Mouse (Mus musculus): ENCODE results near the gene Gnat1. TPM values are rescaled to one million over a fixed set of nuclear protein-coding genes. Genes with fewer than 3 reads are reported as not detected.

Gnat1 gene
- polyA plus RNA-seq, 1 experiment from 2014 or later, result 1.2 TPM

DNA sequence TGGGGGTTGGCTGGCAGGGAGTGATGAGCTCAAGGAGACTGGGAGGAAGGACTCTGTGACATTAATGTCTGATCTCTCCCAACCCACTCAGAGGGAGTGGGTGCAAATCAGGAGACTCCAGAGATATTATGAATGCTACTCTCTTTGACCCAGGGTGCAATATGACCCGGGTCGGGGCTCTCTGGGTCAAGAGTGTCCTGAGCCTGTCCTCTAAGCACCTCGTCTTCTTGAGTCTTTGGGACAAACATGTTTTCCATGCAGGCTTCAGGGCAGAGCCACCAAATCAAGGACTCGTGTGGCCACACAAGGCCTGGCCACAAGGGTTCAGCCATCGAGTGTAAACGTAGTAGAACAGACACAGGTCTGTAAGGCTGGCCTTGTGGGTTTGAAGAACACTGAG, 21.4 kb downstream of the Gnat1 start:
- Histone ChIP-seq H3K4me2 (ENCODE audit: low read depth, low read length) (no peak overlapping the region), H3K27ac (ENCODE audit: low read length) (no peak overlapping the region), H3K9me3 (ENCODE audit: control insufficient read depth, low read length) (no peaks in the 10 kb centered on the region), H3K27me3 (ENCODE audit: control insufficient read depth, insufficient read depth, low read depth, low read length) (no peaks in the 10 kb centered on the region), H3K36me3 (ENCODE audit: control insufficient read depth, insufficient read depth, low read length) (no peaks in the 10 kb centered on the region), H3K9ac (ENCODE audit: low read length) (no peak overlapping the region), H3K4me3 (ENCODE audit: low read length) (no peak overlapping the region), H3K4me1 (replicated peaks; ENCODE audit: control insufficient read depth, insufficient read depth, low read length) (no peaks in the 10 kb centered on the region)
- ATAC-seq (ENCODE audit: low read depth), result no peak
- WGBS, result 74% methylated on average over 6 of the region's 6 CpGs

DNA sequence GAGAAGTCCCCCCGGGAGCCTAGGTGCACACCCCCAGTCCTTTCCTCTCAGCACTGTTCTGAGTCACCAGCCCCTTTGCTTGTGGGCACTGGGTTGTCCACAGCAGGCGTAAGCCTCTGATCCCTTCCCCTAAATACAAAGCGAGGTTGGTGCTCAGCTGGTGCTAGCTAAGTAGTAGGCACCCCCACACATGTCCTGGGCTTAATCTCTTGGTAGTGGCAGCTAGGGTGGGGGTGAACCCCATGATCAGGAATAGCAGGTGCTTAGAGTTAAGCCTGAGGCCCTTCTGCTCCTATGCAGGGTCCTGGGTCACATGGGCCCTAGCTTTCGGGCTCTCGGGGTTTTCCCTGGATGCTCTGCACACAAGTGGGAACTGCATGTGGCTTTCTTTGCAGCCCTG, 22.4 kb downstream of the Gnat1 start:
- no peaks in the 10 kb centered on the region for H3K36me3 ChIP-seq (ENCODE audit: control insufficient read depth, insufficient read depth, low read length)
- ATAC-seq (ENCODE audit: low read depth), result 0 out of 2 replicates have a peak, but pooled peaks have one; percentile 24
- WGBS, result 86% methylated on average over 5 of the region's 5 CpGs
- H3K9ac ChIP-seq (ENCODE audit: low read length), result no peak overlapping the region
- no peaks in the 10 kb centered on the region for H3K4me1 ChIP-seq (replicated peaks; ENCODE audit: control insufficient read depth, insufficient read depth, low read length)
- no peaks in the 10 kb centered on the region for H3K9me3 ChIP-seq (ENCODE audit: control insufficient read depth, low read length)
- no peak overlapping the region for H3K27ac ChIP-seq (ENCODE audit: low read length)
- no peaks in the 10 kb centered on the region for H3K27me3 ChIP-seq (ENCODE audit: control insufficient read depth, insufficient read depth, low read depth, low read length)
- no peak overlapping the region for H3K4me2 ChIP-seq (ENCODE audit: low read depth, low read length)
- no peak overlapping the region for H3K4me3 ChIP-seq (ENCODE audit: low read length)

DNA sequence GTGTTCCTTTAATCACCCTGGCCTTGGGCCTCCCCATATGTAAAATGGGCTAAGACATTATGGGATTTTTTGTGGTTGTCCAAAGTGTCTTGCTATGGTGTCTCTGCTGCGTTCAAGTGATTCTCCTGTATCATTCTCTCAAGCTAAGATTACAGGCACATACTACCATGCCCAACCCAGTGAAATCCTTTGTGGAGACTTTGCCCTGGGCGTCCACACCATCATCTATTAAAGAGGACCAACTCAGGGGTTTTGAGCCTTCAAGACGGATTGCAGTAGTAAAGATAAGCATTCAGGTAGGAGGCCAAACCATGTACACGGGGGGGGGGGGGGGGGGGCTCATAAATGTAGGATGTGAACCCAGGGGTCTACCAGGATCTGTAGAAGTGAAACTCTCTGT, 24.9 kb downstream of the Gnat1 start:
- Histone ChIP-seq H3K9ac (ENCODE audit: low read length) (no peak overlapping the region), H3K4me1 (replicated peaks; ENCODE audit: control insufficient read depth, insufficient read depth, low read length) (peaks cover 1% of the 10 kb centered on the region), H3K36me3 (ENCODE audit: control insufficient read depth, insufficient read depth, low read length) (no peaks in the 10 kb centered on the region), H3K4me3 (ENCODE audit: low read length) (no peak overlapping the region), H3K9me3 (ENCODE audit: control insufficient read depth, low read length) (no peaks in the 10 kb centered on the region), H3K27ac (ENCODE audit: low read length) (no peak overlapping the region), H3K4me2 (ENCODE audit: low read depth, low read length) (no peak overlapping the region), H3K27me3 (ENCODE audit: control insufficient read depth, insufficient read depth, low read depth, low read length) (no peaks in the 10 kb centered on the region)
- WGBS, result 81% methylated on average over 4 of the region's 4 CpGs
- no peak for ATAC-seq (ENCODE audit: low read depth)

DNA sequence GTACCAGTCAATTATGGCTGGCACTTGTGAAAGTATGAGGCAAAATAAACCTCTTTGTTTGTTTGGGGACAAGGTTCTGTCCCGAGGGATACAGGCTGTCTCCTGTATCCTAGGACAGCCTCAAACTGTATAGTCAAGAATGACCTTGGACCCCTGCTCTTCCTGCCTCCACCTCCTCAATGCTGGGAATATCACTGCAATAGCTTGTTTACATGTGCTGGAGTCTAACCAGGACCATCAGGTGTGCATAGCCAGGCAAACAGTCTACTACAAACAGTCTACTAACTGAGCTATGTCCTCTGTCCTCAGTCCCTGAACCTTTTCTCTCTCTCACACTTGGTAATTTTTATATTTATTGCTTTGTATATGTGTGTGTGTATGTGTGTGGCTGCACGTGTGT, 26.0 kb downstream of the Gnat1 start:
- H3K9ac ChIP-seq (ENCODE audit: low read length), result no peak overlapping the region
- H3K9me3 ChIP-seq (ENCODE audit: control insufficient read depth, low read length), result no peaks in the 10 kb centered on the region
- no peak overlapping the region for H3K27ac ChIP-seq (ENCODE audit: low read length)
- WGBS, result 71% methylated on average over 2 of the region's 2 CpGs
- no peak for ATAC-seq (ENCODE audit: low read depth)
- no peaks in the 10 kb centered on the region for H3K27me3 ChIP-seq (ENCODE audit: control insufficient read depth, insufficient read depth, low read depth, low read length)
- peaks cover 6% of the 10 kb centered on the region for H3K4me1 ChIP-seq (replicated peaks; ENCODE audit: control insufficient read depth, insufficient read depth, low read length)
- no peak overlapping the region for H3K4me3 ChIP-seq (ENCODE audit: low read length)
- no peak overlapping the region for H3K4me2 ChIP-seq (ENCODE audit: low read depth, low read length)
- no peaks in the 10 kb centered on the region for H3K36me3 ChIP-seq (ENCODE audit: control insufficient read depth, insufficient read depth, low read length)

DNA sequence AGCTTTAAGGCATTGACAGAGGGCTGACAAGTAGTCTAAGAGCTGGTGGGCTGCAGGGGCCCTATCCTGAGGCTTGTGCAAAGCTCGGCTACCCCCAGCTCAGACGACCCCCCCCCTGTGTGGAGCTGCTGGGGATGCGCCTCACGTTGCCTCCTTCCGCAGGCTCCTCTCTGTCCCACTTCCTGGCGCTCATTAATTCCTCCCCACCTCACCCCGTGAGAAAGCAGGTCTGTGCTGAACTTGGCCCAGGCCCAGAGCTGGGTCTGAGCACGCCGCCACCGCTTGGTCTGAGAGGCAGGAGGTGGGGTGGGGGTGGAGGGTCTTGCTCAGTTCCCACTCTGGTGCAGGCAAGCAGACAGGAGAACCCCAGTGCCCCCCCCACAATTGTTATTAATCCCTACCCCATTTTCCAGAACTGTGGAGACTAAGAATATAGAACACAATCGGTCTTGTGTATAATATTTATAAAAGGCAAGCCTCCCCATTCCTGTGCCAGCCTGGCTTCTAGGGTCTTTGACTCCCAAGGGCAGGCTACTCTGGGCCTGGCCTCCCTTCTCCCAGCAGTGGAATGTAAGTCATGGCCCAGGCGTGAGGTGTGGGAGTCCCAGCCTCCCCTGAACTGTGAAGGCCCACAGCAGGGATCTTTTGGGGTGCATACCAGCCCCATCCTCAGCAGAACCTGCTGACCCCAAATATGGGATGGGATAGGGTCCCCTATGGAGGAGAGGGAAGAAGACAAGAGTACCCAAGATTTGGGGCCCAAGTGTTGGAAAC, 28.6 kb downstream of the Gnat1 start:
- Histone ChIP-seq H3K9me3 (ENCODE audit: control insufficient read depth, low read length) (no peaks in the 10 kb centered on the region), H3K4me1 (replicated peaks; ENCODE audit: control insufficient read depth, insufficient read depth, low read length) (peaks cover 6% of the 10 kb centered on the region), H3K27me3 (ENCODE audit: control insufficient read depth, insufficient read depth, low read depth, low read length) (no peaks in the 10 kb centered on the region), H3K36me3 (ENCODE audit: control insufficient read depth, insufficient read depth, low read length) (no peaks in the 10 kb centered on the region), H3K4me2 (ENCODE audit: low read depth, low read length) (no peak overlapping the region), H3K9ac (ENCODE audit: low read length) (no peak overlapping the region), H3K4me3 (ENCODE audit: low read length) (no peak overlapping the region), H3K27ac (ENCODE audit: low read length) (no peak overlapping the region)
- 25% methylated on average over 12 of the region's 12 CpGs for WGBS
- 0 out of 2 replicates have a peak, but pooled peaks have one; percentile 15 for ATAC-seq (ENCODE audit: low read depth)

DNA sequence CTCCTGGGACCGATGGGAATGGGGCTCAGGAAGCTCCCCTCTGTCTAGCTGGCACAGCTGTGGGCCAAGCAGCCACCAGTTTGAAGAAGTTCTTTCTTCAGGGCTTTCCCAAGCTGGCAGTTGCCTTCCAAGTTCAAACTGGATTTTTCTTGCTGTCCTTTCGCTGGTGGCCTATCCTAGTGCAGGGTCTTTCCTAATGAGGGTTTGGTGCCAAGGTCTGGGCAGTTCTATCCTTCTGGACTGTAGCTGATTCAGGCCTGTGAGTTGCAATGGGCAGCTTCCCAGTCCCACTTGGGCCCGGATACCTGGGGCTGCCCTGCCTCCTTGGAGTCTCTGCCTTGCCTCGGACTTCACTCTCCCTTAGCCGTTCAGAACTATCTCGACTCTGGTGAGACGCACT, 29.3 kb downstream of the Gnat1 start:
- no peak for ATAC-seq (ENCODE audit: low read depth)
- peaks cover 8% of the 10 kb centered on the region for H3K4me1 ChIP-seq (replicated peaks; ENCODE audit: control insufficient read depth, insufficient read depth, low read length)
- H3K36me3 ChIP-seq (ENCODE audit: control insufficient read depth, insufficient read depth, low read length), result no peaks in the 10 kb centered on the region
- H3K27ac ChIP-seq (ENCODE audit: low read length), result no peak overlapping the region
- no peak overlapping the region for H3K9ac ChIP-seq (ENCODE audit: low read length)
- no peaks in the 10 kb centered on the region for H3K9me3 ChIP-seq (ENCODE audit: control insufficient read depth, low read length)
- WGBS, result 61% methylated on average over 7 of the region's 7 CpGs
- no peaks in the 10 kb centered on the region for H3K27me3 ChIP-seq (ENCODE audit: control insufficient read depth, insufficient read depth, low read depth, low read length)
- no peak overlapping the region for H3K4me3 ChIP-seq (ENCODE audit: low read length)
- no peak overlapping the region for H3K4me2 ChIP-seq (ENCODE audit: low read depth, low read length)

DNA sequence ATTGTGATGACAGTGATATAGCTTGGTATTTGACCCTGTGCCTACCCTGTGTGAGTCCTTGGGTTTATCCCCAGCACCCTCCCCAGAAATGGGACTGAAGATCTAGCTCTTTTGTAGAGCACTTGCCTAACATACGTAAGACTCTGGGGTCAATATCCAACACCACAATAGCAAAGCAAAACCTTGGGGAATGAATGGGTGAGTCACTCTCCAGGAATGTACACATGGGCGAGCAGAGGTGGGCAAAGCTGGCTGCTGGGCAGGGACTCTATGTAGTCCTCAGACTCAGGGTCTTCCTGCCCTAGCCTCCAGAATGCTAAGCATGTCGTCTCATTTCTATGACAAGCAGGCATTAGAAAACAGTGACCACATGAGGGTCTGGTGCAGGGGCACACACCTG, 30.7 kb downstream of the Gnat1 start:
- no peak overlapping the region for H3K4me2 ChIP-seq (ENCODE audit: low read depth, low read length)
- H3K36me3 ChIP-seq (ENCODE audit: control insufficient read depth, insufficient read depth, low read length), result no peaks in the 10 kb centered on the region
- no peak overlapping the region for H3K27ac ChIP-seq (ENCODE audit: low read length)
- H3K4me1 ChIP-seq (replicated peaks; ENCODE audit: control insufficient read depth, insufficient read depth, low read length), result peaks cover 14% of the 10 kb centered on the region
- no peak overlapping the region for H3K9ac ChIP-seq (ENCODE audit: low read length)
- H3K27me3 ChIP-seq (ENCODE audit: control insufficient read depth, insufficient read depth, low read depth, low read length), result no peaks in the 10 kb centered on the region
- ATAC-seq (ENCODE audit: low read depth), result no peak
- WGBS, result 46% methylated on average over 3 of the region's 3 CpGs
- no peak overlapping the region for H3K4me3 ChIP-seq (ENCODE audit: low read length)
- no peaks in the 10 kb centered on the region for H3K9me3 ChIP-seq (ENCODE audit: control insufficient read depth, low read length)

DNA sequence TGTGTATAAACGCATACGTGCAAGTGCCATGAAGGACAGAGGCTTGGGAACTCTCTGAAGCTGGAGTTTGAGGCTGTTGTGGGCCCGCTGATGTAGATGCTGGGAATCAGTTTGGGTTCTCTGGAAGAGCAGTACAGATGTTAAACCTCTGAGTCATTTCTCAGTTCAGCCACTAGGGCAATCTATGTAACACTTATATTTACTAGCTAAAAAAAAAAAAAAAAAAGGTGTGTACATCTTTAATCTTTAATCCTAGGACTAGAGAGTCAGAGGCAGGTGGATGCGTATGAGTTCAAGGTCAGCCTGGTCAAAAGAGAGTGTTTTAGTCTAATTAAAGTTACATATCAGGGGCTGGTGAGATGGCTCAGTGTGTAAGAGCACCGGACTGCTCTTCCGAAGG, 32.5 kb downstream of the Gnat1 start:
- H3K27me3 ChIP-seq (ENCODE audit: control insufficient read depth, insufficient read depth, low read depth, low read length), result no peaks in the 10 kb centered on the region
- 72% methylated on average over 6 of the region's 6 CpGs for WGBS
- H3K4me2 ChIP-seq (ENCODE audit: low read depth, low read length), result no peak overlapping the region
- ATAC-seq (ENCODE audit: low read depth), result no peak
- no peaks in the 10 kb centered on the region for H3K9me3 ChIP-seq (ENCODE audit: control insufficient read depth, low read length)
- H3K9ac ChIP-seq (ENCODE audit: low read length), result no peak overlapping the region
- H3K27ac ChIP-seq (ENCODE audit: low read length), result no peak overlapping the region
- peaks cover 14% of the 10 kb centered on the region for H3K4me1 ChIP-seq (replicated peaks; ENCODE audit: control insufficient read depth, insufficient read depth, low read length)
- no peaks in the 10 kb centered on the region for H3K36me3 ChIP-seq (ENCODE audit: control insufficient read depth, insufficient read depth, low read length)
- H3K4me3 ChIP-seq (ENCODE audit: low read length), result no peak overlapping the region

DNA sequence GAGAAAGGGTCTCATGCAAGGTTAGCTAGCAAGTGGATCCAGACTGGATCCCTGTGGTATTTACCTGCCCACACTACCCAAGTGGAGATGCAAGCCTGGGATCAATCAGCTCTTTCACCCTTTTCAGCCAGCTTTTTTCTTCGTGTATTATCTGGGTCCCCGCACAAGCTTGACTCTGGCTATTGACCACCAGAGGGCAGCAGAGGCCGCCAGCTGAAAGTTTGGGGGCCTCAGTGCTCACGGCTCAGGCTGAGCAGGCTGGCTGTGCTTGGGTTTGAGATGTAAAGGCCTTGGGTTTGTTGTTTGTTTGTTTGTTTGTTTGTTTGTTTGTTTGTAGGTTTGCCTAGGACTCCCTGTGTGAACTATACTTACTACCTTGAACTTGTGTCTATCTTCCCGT, 33.9 kb downstream of the Gnat1 start:
- WGBS, result 14% methylated on average over 5 of the region's 5 CpGs
- Histone ChIP-seq H3K9ac (ENCODE audit: low read length) (no peak overlapping the region), H3K36me3 (ENCODE audit: control insufficient read depth, insufficient read depth, low read length) (no peaks in the 10 kb centered on the region), H3K4me1 (replicated peaks; ENCODE audit: control insufficient read depth, insufficient read depth, low read length) (peaks cover 14% of the 10 kb centered on the region), H3K9me3 (ENCODE audit: control insufficient read depth, low read length) (no peaks in the 10 kb centered on the region), H3K27ac (ENCODE audit: low read length) (no peak overlapping the region), H3K4me3 (ENCODE audit: low read length) (no peak overlapping the region), H3K4me2 (ENCODE audit: low read depth, low read length) (no peak overlapping the region), H3K27me3 (ENCODE audit: control insufficient read depth, insufficient read depth, low read depth, low read length) (no peaks in the 10 kb centered on the region)
- peak; percentile 73 for ATAC-seq (ENCODE audit: low read depth)

Data from lung, embryonic 16.5 days (tissue).